Mouse (Mus musculus): ENCODE data around the gene Ank3. TPM values are rescaled to one million over a fixed set of nuclear protein-coding genes. Genes with fewer than 3 reads are reported as not detected.

Ank3 gene
- total and polyA plus RNA-seq, 3 experiments: 3.2 to 6.7 TPM; not detected in 1

- no peaks in the 10 kb centered on the region for H3K9me3 ChIP-seq (replicated peaks; ENCODE audit: insufficient read depth, low read length)
- no peak for DNase-seq (ENCODE audit: low read depth, low spot score)
- H3K27me3 ChIP-seq (ENCODE audit: control insufficient read depth in 1 of 2, insufficient read depth in 2 of 2, low read length in 2 of 2): no peaks in the 10 kb centered on the region
- TF ChIP-seq CHD2 (IDR thresholded peaks at IDR 0.05; ENCODE audit: low read length): no peak
- no peak for TF ChIP-seq RAD21 (IDR thresholded peaks at IDR 0.05; ENCODE audit: low read depth, low read length)
- no peak for TF ChIP-seq MAZ (IDR thresholded peaks at IDR 0.05; ENCODE audit: low read depth, low read length)
- TF ChIP-seq GABPA (IDR thresholded peaks at IDR 0.05; ENCODE audit: low read depth, low read length): no peak
- TF ChIP-seq CTCF (IDR thresholded peaks at IDR 0.05 in 2 of 3, conservative IDR thresholded peaks at IDR 0.05 in 1 of 3; ENCODE audit: control insufficient read depth in 1 of 3, insufficient read depth in 1 of 3, low read depth in 2 of 3, low read length in 3 of 3, poor library complexity in 1 of 3, severe bottlenecking in 1 of 3): no peak
- TF ChIP-seq USF1 (IDR thresholded peaks at IDR 0.05; ENCODE audit: low read depth, low read length): no peak
- no peak for TF ChIP-seq ZMIZ1 (IDR thresholded peaks at IDR 0.05; ENCODE audit: low read depth, low read length)
- TF ChIP-seq HCFC1 (IDR thresholded peaks at IDR 0.05; ENCODE audit: low read depth, low read length): no peak
- TF ChIP-seq TBP (IDR thresholded peaks at IDR 0.05; ENCODE audit: low read depth, low read length): no peak
- TF ChIP-seq NELFE (IDR thresholded peaks at IDR 0.05; ENCODE audit: low read depth, low read length): no peak
- TF ChIP-seq NRF1 (IDR thresholded peaks at IDR 0.05; ENCODE audit: insufficient read depth, low read depth, low read length, poor library complexity, severe bottlenecking): no peak
- TF ChIP-seq POLR2AphosphoS2 (IDR thresholded peaks at IDR 0.05; ENCODE audit: low read length): no peak
- no peak overlapping the region for H3K9ac ChIP-seq (ENCODE audit: control insufficient read depth, low read depth, low read length, poor library complexity, severe bottlenecking)
- H3K79me2 ChIP-seq (ENCODE audit: control insufficient read depth, insufficient read depth, low read length, poor library complexity): no peaks in the 10 kb centered on the region
- H3K4me3 ChIP-seq (ENCODE audit: control insufficient read depth in 1 of 2, insufficient read depth in 1 of 2, low read depth in 2 of 2, low read length in 2 of 2): no peak overlapping the region
- H3K27ac ChIP-seq (ENCODE audit: control insufficient read depth, low read depth, low read length): no peak overlapping the region
- no peaks in the 10 kb centered on the region for H3K4me1 ChIP-seq (ENCODE audit: control insufficient read depth in 1 of 2, insufficient read depth in 2 of 2, low read length in 2 of 2)
- no peaks in the 10 kb centered on the region for H3K36me3 ChIP-seq (ENCODE audit: control insufficient read depth in 1 of 2, insufficient read depth in 2 of 2, low read length in 2 of 2)
Measured at GRCm38 (mm10) chr10:69569740-69570139, 171.2 kb downstream of the Ank3 start.

GRCm38 (mm10) chr10:69570466-69571288, 172.1 kb downstream of the Ank3 start:
- no peaks in the 10 kb centered on the region for H3K27me3 ChIP-seq (ENCODE audit: control insufficient read depth in 1 of 2, insufficient read depth in 2 of 2, low read length in 2 of 2)
- DNase-seq (ENCODE audit: low read depth, low spot score): no peak
- H3K79me2 ChIP-seq (ENCODE audit: control insufficient read depth, insufficient read depth, low read length, poor library complexity): no peaks in the 10 kb centered on the region
- no peaks in the 10 kb centered on the region for H3K4me1 ChIP-seq (ENCODE audit: control insufficient read depth in 1 of 2, insufficient read depth in 2 of 2, low read length in 2 of 2)
- TF ChIP-seq MXI1 (IDR thresholded peaks at IDR 0.05; ENCODE audit: low read depth, low read length) (no peak), E2F4 (IDR thresholded peaks at IDR 0.05; ENCODE audit: borderline replicate concordance, low read depth, low read length) (no peak)
- no peak overlapping the region for H3K9ac ChIP-seq (ENCODE audit: control insufficient read depth, low read depth, low read length, poor library complexity, severe bottlenecking)
- H3K36me3 ChIP-seq (ENCODE audit: control insufficient read depth in 1 of 2, insufficient read depth in 2 of 2, low read length in 2 of 2): no peaks in the 10 kb centered on the region
- no peaks in the 10 kb centered on the region for H3K9me3 ChIP-seq (replicated peaks; ENCODE audit: insufficient read depth, low read length)
- no peak overlapping the region for H3K4me3 ChIP-seq (ENCODE audit: control insufficient read depth in 1 of 2, insufficient read depth in 1 of 2, low read depth in 2 of 2, low read length in 2 of 2)
- H3K27ac ChIP-seq (ENCODE audit: control insufficient read depth, low read depth, low read length): no peak overlapping the region

- DNase-seq (ENCODE audit: low read depth, low spot score): no peak
- Histone ChIP-seq H3K27me3 (ENCODE audit: control insufficient read depth in 1 of 2, insufficient read depth in 2 of 2, low read length in 2 of 2) (no peaks in the 10 kb centered on the region), H3K36me3 (ENCODE audit: control insufficient read depth in 1 of 2, insufficient read depth in 2 of 2, low read length in 2 of 2) (no peaks in the 10 kb centered on the region), H3K4me3 (ENCODE audit: control insufficient read depth in 1 of 2, insufficient read depth in 1 of 2, low read depth in 2 of 2, low read length in 2 of 2) (no peak overlapping the region), H3K27ac (ENCODE audit: control insufficient read depth, low read depth, low read length) (no peak overlapping the region), H3K9me3 (replicated peaks; ENCODE audit: insufficient read depth, low read length) (no peaks in the 10 kb centered on the region), H3K9ac (ENCODE audit: control insufficient read depth, low read depth, low read length, poor library complexity, severe bottlenecking) (no peak overlapping the region), H3K4me1 (ENCODE audit: control insufficient read depth in 1 of 2, insufficient read depth in 2 of 2, low read length in 2 of 2) (no peaks in the 10 kb centered on the region), H3K79me2 (ENCODE audit: control insufficient read depth, insufficient read depth, low read length, poor library complexity) (no peaks in the 10 kb centered on the region)
- TF ChIP-seq USF2 (IDR thresholded peaks at IDR 0.05; ENCODE audit: borderline replicate concordance in 1 of 2, insufficient read depth in 1 of 2, low read depth in 1 of 2, low read length in 2 of 2) (no peak), ZC3H11A (IDR thresholded peaks at IDR 0.05; ENCODE audit: low read depth, low read length) (no peak), CTCF (IDR thresholded peaks at IDR 0.05 in 2 of 3, conservative IDR thresholded peaks at IDR 0.05 in 1 of 3; ENCODE audit: control insufficient read depth in 1 of 3, insufficient read depth in 1 of 3, low read depth in 2 of 3, low read length in 3 of 3, poor library complexity in 1 of 3, severe bottlenecking in 1 of 3) (no peak), GABPA (IDR thresholded peaks at IDR 0.05; ENCODE audit: low read depth, low read length) (no peak), POLR2A (IDR thresholded peaks at IDR 0.05; ENCODE audit: control insufficient read depth in 1 of 2, insufficient read depth in 1 of 2, low read depth in 1 of 2, low read length in 2 of 2, poor library complexity in 1 of 2) (no peak), ETS1 (IDR thresholded peaks at IDR 0.05; ENCODE audit: low read depth, low read length) (no peak), RAD21 (IDR thresholded peaks at IDR 0.05; ENCODE audit: low read depth, low read length) (no peak), POLR2AphosphoS5 (IDR thresholded peaks at IDR 0.05; ENCODE audit: borderline replicate concordance, low read depth, low read length) (no peak), ZNF384 (IDR thresholded peaks at IDR 0.05; ENCODE audit: low read depth, low read length) (no peak), NELFE (IDR thresholded peaks at IDR 0.05; ENCODE audit: low read depth, low read length) (no peak), CHD1 (IDR thresholded peaks at IDR 0.05; ENCODE audit: low read depth, low read length) (no peak), TCF12 (IDR thresholded peaks at IDR 0.05; ENCODE audit: low read depth, low read length) (no peak), EP300 (IDR thresholded peaks at IDR 0.05; ENCODE audit: low read depth in 1 of 2, low read length in 2 of 2) (no peak), CHD2 (IDR thresholded peaks at IDR 0.05; ENCODE audit: low read length) (no peak), RCOR1 (IDR thresholded peaks at IDR 0.05; ENCODE audit: low read depth, low read length) (no peak)
Measured at GRCm38 (mm10) chr10:69571422-69571821, 172.8 kb downstream of the Ank3 start.

Measured in MEL (cell line).